9 mouse cellular contexts compared by ENCODE assay signal in genomic region chr17:31920589-31921190, GRCm38 (mm10).
DNase-seq lines count a peak whose midpoint lies in the region; ATAC-seq lines count a peak whose summit lies in the region.
"Had no signal": no experiment of that assay in that cellular context is flagged by ENCODE, and none has a peak within 500 bp of the region (broad histone marks: within the 10 kb centered on the region; RNA-seq: fewer than 3 reads in every experiment).

No protein-coding gene starts in this region.

- WGBS in limb, embryonic 11.5 days, result 31% methylated on average over 9 of the region's 9 CpGs

- peak; percentile 38 for DNase-seq in embryo, embryonic 10 days (ENCODE audit: low spot score)
- no peak for DNase-seq in embryo, embryonic 11 days
- DNase-seq in kidney, postnatal 25 days, result peak; percentile 43 to 67
- no peak for DNase-seq in kidney, adult 8-10 months
- peak; percentile 82 for DNase-seq in ZHBTc4 (ENCODE audit: low read depth, low spot score)
- peak; percentile 44 for DNase-seq in limb, embryonic 11.5 days (ENCODE audit: low spot score)
- no peak for DNase-seq in gastrocnemius, postnatal 36 days
- DNase-seq in embryo, embryonic 9.5 days (ENCODE audit: extremely low spot score), result no peak

- no peaks in the 10 kb centered on the region for H3K36me3 ChIP-seq in limb, embryonic 11.5 days (ENCODE audit: control insufficient read depth, insufficient read depth, low read length)

- H3K4me1 ChIP-seq in limb, embryonic 11.5 days (ENCODE audit: control insufficient read depth, insufficient read depth, low read length), result peaks cover 23% of the 10 kb centered on the region

- no peak for ATAC-seq in limb, embryonic 11.5 days (ENCODE audit: insufficient number of reproducible peaks, low FRiP score, low TSS enrichment, low read depth)

- no peaks in the 10 kb centered on the region for H3K27me3 ChIP-seq in limb, embryonic 11.5 days (ENCODE audit: control insufficient read depth, insufficient read depth, low read length)

- no peaks in the 10 kb centered on the region; the same call in 1 of the 2 replicates for H3K9me3 ChIP-seq in limb, embryonic 11.5 days (ENCODE audit: control insufficient read depth, low read length)
- H3K9me3 ChIP-seq: megakaryocyte, embryonic 14.5 days had no signal

- no peak overlapping the region for H3K9ac ChIP-seq in limb, embryonic 11.5 days (ENCODE audit: low read length)

- H3K4me3 ChIP-seq in limb, embryonic 11.5 days (ENCODE audit: low read depth, low read length), result no peak overlapping the region
- H3K4me3 ChIP-seq: megakaryocyte, embryonic 14.5 days had no signal

- no peak overlapping the region for H3K27ac ChIP-seq in limb, embryonic 11.5 days (replicated peaks; ENCODE audit: low read depth, low read length)

- intact Hi-C loops in gastrocnemius, postnatal 36 days (cut with DNase I), result no loop called here

- H3K4me2 ChIP-seq in limb, embryonic 11.5 days (ENCODE audit: low read depth, severe bottlenecking), result no peak overlapping the region

Comparison
In these comparisons a context has a peak if more than half of its experiments do, and no peak if none do; other contexts are left out.
1. DNase-seq: peak in embryo, embryonic 10 days (single experiment), kidney, postnatal 25 days (2 of 2), ZHBTc4 (single experiment) and limb, embryonic 11.5 days (single experiment); none in embryo, embryonic 11 days (single experiment), kidney, adult 8-10 months (0 of 2), gastrocnemius, postnatal 36 days (0 of 2) and embryo, embryonic 9.5 days (single experiment).